Mouse (Mus musculus): ENCODE results near the gene Sort1.

Sort1 gene

GRCm38 (mm10) chr3:108383485-108384354, 99.8 kb downstream of the Sort1 start, which contains the start of gene Psrc1:
Psrc1 (plus strand) TSS chr3:108383839.
- peak; percentile 68 for DNase-seq (ENCODE audit: low read depth, low spot score)

- no peak for DNase-seq (ENCODE audit: low read depth, low spot score)
Measured at GRCm38 (mm10) chr3:108384425-108384824, 100.5 kb downstream of the Sort1 start.

GRCm38 (mm10) chr3:108386186-108386585, 102.3 kb downstream of the Sort1 start:
- DNase-seq (ENCODE audit: low read depth, low spot score): no peak

DNA sequence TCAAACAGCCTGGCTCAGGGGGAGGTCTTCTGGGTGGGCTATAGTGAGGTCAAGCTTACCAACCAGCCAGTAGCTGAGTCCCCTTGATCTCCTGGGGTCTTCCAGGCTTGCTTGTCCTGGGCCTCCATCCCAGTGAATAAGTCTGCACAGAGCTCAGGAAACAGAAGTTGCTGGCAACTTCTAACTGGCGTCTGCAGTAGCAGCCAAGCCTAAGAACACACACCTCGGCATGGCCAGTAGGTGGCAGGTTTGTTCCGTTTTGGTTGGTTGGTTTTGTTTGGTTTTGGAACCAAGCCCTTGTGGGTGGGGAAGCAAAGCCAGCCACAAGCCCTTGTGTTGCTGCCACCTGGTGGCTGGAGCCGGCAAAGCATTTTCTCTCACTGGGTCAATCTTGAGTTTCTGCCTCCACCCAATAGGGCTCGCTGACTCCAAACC, 105.2 kb downstream of the Sort1 start:
- peak; percentile 97 for DNase-seq (ENCODE audit: low read depth, low spot score)

GRCm38 (mm10) chr3:108392299-108392698, 108.4 kb downstream of the Sort1 start:
- DNase-seq (ENCODE audit: low read depth, low spot score): no peak

GRCm38 (mm10) chr3:108392793-108393192, 108.9 kb downstream of the Sort1 start:
- DNase-seq (ENCODE audit: low read depth, low spot score): no peak

DNA sequence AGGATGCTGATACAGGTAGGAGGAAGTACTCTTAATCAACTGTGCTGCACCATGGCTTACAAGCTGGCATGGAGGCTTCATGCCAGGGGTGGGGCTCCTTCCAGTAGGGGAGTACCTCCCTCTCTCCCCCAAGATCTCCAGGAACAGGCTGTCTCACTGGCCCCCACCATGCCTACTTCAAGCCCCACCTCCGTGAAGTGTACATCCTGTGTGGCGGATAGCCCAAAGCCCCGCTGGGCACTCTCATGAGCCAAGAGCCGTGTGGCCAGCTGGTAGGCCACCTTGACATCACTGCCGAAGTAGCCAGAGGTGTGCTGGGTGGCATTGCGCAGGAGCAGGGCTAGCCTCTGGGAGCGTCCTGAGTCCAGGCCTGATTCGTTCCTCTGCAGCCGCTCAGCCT, 114.4 kb downstream of the Sort1 start:
- DNase-seq (ENCODE audit: low read depth, low spot score): no peak

DNA sequence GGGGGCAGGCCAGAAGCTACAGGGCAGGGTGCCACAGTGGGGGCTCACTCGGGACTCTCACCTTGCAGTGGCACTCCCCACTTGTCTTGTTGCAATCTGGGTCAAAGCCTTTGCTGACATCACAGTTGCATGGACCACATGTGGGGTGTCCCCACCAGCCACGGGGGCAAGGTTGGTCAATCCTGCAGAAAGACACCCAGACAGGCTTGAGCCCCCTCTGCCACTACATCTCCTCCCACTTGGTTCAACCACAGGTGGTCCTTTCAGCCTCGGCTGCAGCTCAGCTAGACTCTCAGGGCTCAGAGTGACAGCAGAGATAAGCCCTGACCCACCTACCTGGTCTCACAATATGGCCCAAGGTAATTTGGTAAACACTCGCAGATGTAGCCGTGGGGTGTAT, 116.6 kb downstream of the Sort1 start:
- DNase-seq (ENCODE audit: low read depth, low spot score): no peak

- peak; percentile 97 for DNase-seq (ENCODE audit: low read depth, low spot score)
Measured at GRCm38 (mm10) chr3:108401692-108402527, 118.0 kb downstream of the Sort1 start.

- DNase-seq (ENCODE audit: low read depth, low spot score): no peak
Measured at GRCm38 (mm10) chr3:108402528-108402920, 118.6 kb downstream of the Sort1 start.

DNA sequence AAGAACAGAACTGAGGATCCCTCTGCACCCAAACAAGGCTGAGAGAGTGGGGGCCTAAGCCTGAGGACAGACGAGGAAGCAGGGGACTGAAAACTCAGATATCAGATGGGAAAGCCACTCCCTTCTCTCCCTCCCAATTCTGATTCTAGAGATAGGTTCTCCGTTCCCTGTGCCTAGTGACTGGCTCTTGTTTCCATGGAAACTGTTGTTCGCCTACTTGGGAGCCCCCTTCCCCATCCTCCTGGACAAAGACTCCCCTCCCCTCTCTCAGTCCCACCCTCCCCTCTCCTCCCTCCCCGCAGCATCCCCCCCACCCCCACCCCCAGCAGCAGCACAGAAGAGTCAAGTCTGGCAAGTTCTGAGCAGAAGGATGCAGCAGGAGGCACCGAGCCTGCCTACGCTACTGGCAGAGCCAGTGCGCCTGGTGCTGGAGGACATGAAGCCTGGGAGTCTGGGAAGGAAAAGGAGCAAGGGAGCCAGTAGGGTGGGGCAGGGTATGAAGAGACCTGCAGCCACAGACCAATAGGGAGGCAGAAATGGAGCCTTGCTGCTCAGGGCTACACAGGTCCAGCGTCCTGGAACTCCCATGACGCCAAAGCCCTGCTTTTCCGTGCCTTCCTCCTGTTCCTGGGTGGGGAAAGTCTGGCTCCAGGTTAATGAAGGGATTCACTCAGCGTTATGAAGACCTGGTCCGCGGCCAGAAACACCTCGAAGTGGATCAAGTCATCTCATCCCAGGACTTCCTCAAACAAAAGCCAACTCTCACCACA, 121.8 kb downstream of the Sort1 start:
- no peak for DNase-seq (ENCODE audit: low read depth, low spot score)

DNA sequence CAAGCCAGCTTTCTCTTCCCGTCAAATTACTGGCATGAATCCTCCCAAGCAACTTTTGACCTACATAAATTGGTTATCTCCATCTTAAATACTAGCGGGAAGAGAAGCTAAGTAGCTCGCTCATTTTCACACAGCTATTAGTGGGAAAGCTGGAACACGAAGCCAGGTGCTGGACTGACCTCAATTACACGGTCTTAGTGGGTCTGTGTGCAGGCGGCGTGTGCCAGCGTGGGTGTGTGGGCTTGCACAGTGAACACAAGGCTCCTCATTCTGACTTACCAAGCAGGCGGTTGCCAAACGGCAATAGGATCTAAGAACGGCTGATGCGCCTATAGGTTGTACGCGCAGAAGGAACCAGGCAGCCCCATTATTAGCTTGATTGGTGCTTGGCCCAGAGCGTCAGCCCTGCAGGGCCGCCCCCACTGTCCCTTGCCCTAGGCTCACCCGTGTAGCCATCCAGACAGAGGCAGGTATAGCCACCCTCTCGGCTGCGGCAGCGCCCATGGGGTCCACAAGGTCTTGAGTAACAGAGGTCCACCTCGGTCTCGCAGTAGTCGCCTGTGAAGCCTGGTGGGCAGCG, 122.5 kb downstream of the Sort1 start:
- no peak for DNase-seq (ENCODE audit: low read depth, low spot score)

DNA sequence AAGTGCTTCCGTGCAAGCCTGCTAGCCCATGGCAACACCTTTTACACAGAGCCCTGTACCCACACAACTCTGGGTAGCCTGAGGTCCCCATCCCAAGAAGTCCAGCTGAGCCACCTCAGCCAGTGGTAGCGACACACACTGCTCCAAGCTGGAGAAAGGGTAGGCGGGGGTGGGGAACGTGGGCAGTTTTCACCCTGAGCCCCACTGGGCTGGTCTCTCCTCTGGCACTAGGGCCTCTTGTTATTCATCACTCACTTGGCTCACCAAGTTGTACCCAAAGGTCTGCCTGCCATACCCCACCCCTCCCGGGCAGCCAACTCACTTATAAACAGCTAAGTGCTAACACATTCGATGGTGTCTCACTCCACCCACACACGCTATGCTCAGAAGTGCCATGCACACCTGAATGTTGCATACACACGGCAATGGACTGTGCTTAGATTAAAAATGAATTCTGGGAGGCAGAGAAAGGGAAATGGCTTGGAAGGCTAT, 124.7 kb downstream of the Sort1 start:
- no peak for DNase-seq (ENCODE audit: low read depth, low spot score)

GRCm38 (mm10) chr3:108409656-108410358, 125.9 kb downstream of the Sort1 start:
- no peak for DNase-seq (ENCODE audit: low read depth, low spot score)

DNA sequence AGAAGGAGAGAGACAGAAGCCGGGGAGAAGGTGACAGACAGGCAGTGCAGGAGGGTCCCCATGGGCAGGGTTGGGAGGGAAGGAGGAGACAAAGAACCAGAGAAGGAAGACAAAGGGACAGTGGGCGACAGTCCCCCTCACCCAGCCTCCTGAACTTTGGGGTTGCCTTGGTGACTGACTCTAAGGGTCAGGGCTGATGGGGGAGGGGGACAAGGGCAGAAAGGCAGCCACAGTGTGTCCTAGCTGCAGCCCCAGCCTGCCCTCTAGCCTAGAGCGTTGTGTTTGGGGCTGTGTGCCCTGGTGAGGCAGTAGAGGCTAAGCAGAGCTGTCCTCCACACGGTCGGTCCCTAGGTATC, 126.5 kb downstream of the Sort1 start:
- DNase-seq (ENCODE audit: low read depth, low spot score): no peak

Measured in CD4-positive, CD25-positive, alpha-beta regulatory T cell, adult 2 months (primary cell).